Mouse (Mus musculus): ENCODE results near the gene Nt5dc2.

DNA sequence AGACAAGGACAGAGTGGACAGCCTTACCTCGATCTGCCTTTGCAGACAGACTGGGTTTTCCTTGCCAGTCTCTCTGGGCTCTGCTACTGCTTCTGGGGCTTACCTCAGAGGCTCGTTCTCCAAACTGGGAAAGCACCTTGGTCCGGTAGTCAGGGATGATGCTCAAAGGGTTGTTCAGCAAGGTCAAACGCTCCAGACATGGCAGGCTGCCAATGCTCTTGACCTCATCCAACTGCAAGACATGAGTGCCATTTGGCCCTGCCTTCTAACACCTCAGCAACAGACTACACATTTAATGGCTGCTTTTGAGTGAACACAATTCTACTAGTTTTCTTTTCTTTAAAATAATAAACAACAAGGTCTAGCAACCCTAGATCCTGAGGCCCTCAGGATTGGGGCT lies 55.8 kb downstream of the Nt5dc2 start:
- no peak for TF ChIP-seq MAFK (IDR thresholded peaks at IDR 0.05; ENCODE audit: insufficient read depth, low read depth, low read length)
- TF ChIP-seq ZC3H11A (IDR thresholded peaks at IDR 0.05; ENCODE audit: borderline replicate concordance, low read depth, low read length): no peak
- no peak for TF ChIP-seq ZNF384 (IDR thresholded peaks at IDR 0.05; ENCODE audit: low read depth, low read length)
